Mouse (Mus musculus): ENCODE data around the gene Senp1.

The Senp1 gene

GRCm38 (mm10) chr15:98048918-98049700, 44.4 kb downstream of the Senp1 start:
- DNase-seq (ENCODE audit: low read depth), result no peak

- no peak for DNase-seq (ENCODE audit: low read depth)
These were observed 49.2 kb downstream of the Senp1 start for GRCm38 (mm10) chr15:98044387-98044786.

- no peak for DNase-seq (ENCODE audit: low read depth)
These were observed 49.6 kb downstream of the Senp1 start for GRCm38 (mm10) chr15:98043967-98044366.

GRCm38 (mm10) chr15:98042508-98042907, 51.0 kb downstream of the Senp1 start:
- no peak for DNase-seq (ENCODE audit: low read depth)

- no peak for DNase-seq (ENCODE audit: low read depth)
These were observed 53.9 kb downstream of the Senp1 start for GRCm38 (mm10) chr15:98039682-98040081.

GRCm38 (mm10) chr15:98036578-98036977, 57.0 kb downstream of the Senp1 start:
- no peak for DNase-seq (ENCODE audit: low read depth)

GRCm38 (mm10) chr15:98035076-98035755, 58.3 kb downstream of the Senp1 start:
- no peak for DNase-seq (ENCODE audit: low read depth)

- DNase-seq (ENCODE audit: low read depth), result no peak
These were observed 60.3 kb downstream of the Senp1 start for GRCm38 (mm10) chr15:98033233-98033748.

GRCm38 (mm10) chr15:98029798-98030197, 63.7 kb downstream of the Senp1 start:
- no peak for DNase-seq (ENCODE audit: low read depth)

- no peak for DNase-seq (ENCODE audit: low read depth)
These were observed 66.3 kb downstream of the Senp1 start for GRCm38 (mm10) chr15:98026967-98027904.

GRCm38 (mm10) chr15:98025611-98026010, 67.9 kb downstream of the Senp1 start:
- no peak for DNase-seq (ENCODE audit: low read depth)

- DNase-seq (ENCODE audit: low read depth), result no peak
These were observed 70.4 kb downstream of the Senp1 start for GRCm38 (mm10) chr15:98023137-98023536.

GRCm38 (mm10) chr15:98021886-98022285, 71.7 kb downstream of the Senp1 start:
- DNase-seq (ENCODE audit: low read depth), result no peak

- no peak for DNase-seq (ENCODE audit: low read depth)
These were observed 74.5 kb downstream of the Senp1 start for GRCm38 (mm10) chr15:98019047-98019446.

GRCm38 (mm10) chr15:98017925-98018324, 75.6 kb downstream of the Senp1 start:
- DNase-seq (ENCODE audit: low read depth), result peak; percentile 33

- no peak for DNase-seq (ENCODE audit: low read depth)
These were observed 80.7 kb downstream of the Senp1 start for GRCm38 (mm10) chr15:98012810-98013209.

GRCm38 (mm10) chr15:98005181-98005580, 88.4 kb downstream of the Senp1 start:
- no peak for DNase-seq (ENCODE audit: low read depth)

- DNase-seq (ENCODE audit: low read depth), result no peak
These were observed 88.8 kb downstream of the Senp1 start for GRCm38 (mm10) chr15:98004740-98005159.

- DNase-seq (ENCODE audit: low read depth), result no peak
These were observed 89.5 kb downstream of the Senp1 start, which contains the start of gene Col2a1 for GRCm38 (mm10) chr15:98003822-98004739. Col2a1 (minus strand) TSS chr15:98004695.

GRCm38 (mm10) chr15:98002991-98003821, 90.3 kb downstream of the Senp1 start:
- DNase-seq (ENCODE audit: low read depth), result no peak
